Mouse (Mus musculus): ENCODE results near the gene Lyrm1. TPM values are rescaled to one million over a fixed set of nuclear protein-coding genes. Genes with fewer than 3 reads are reported as not detected.

The Lyrm1 gene
- total RNA-seq, 2 experiments from 2014 or later, result 3.8 to 19.4 TPM

DNA sequence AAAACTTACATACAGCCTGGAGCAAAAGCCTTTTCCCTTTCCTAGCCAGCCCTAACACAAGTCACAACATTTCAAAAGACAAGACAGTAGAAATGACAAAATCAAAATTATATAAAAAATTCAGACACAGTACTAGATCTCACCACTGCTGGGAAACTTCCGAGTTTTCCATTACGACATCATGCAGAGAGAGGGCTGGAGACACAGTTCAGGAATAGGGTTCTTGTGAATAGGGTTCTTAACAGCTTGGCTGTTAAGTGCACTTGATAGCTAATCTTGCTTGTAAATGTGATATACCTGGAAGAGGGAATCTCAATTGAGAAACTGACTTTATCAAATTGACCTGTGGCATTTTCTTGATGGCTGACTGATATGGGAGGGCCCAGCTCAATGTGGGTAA is 14.4 kb upstream of the Lyrm1 start:
- ATAC-seq (replicated peaks; ENCODE audit: poor library complexity, severe bottlenecking), result no peak

DNA sequence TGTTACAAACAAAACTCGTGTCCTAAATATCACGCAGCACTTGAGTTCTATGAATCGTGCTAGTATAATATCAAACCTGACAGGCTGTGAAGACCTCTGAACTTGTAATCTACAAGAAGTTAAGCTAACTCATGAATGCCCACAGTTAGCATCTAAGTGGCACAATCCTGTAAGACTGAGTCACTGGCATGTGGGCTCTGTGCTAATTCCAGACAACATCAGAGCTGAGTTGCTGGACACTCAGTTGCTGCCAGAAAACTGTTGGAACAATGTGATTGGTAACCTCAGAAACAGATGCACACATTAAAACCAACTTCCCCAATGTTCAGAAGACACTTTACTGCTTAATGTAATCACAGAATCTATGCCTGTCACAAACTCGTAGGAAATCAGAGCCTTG is 7.8 kb upstream of the Lyrm1 start:
- peak; percentile 52; the same call in 1 of the 2 replicates for ATAC-seq (replicated peaks; ENCODE audit: poor library complexity, severe bottlenecking)

DNA sequence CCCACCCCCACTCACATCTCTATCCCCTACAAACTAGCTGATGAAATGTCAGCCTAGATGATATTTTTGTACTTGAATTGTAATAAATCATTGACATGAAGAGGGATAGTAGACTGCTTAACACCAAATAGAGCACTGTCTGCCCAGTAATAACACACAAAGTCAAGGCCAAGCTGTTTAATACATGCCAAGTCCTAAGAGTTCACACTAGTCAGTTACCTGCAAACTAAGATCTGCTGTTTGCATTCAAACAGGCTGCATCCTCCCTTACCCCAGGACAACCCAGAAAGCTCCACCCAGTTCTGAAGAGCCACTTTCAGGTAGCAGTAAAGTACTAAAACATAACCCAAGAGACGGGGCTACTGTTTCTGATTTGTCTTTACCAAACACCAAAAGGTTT is 3.5 kb upstream of the Lyrm1 start:
- no peak for ATAC-seq (replicated peaks; ENCODE audit: poor library complexity, severe bottlenecking)

- ATAC-seq (replicated peaks; ENCODE audit: poor library complexity, severe bottlenecking), result no peak
Measured at GRCm38 (mm10) chr7:119892742-119893141, 2.9 kb upstream of the Lyrm1 start.

- ATAC-seq (replicated peaks; ENCODE audit: poor library complexity, severe bottlenecking), result no peak
Measured at GRCm38 (mm10) chr7:119894818-119895544, 680 bp upstream of the Lyrm1 start.

DNA sequence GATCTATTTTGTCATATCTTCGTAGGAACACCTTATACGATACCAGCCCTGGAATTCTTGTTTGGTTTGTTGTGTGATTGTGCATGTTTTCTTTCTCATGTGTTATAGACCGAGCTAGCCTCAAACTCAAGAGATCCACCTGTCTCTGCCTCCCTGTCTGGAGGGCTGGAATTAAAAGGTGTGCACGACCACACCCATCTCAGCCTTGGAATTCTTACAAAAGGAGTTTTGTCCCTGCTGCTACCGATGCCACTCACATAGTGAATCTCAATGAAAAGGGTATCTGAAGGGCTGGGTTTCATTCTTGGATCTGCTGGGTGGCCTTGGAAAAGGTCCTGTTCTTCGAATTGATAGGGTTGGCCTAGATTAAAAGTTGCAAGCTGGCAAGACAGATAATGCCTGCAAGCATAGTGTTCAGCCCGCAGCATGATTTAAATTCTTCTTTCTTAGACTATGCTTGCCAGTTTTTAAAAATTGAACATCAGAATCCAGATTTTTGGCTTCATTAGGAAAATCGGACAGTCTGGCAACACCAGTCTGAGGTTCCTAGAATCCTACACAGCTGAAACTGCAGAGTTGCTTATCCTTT is 2.0 kb downstream of the Lyrm1 start:
- ATAC-seq (replicated peaks; ENCODE audit: poor library complexity, severe bottlenecking), result no peak

GRCm38 (mm10) chr7:119898247-119898856 is 2.7 kb downstream of the Lyrm1 start:
- no peak for ATAC-seq (replicated peaks; ENCODE audit: poor library complexity, severe bottlenecking)

DNA sequence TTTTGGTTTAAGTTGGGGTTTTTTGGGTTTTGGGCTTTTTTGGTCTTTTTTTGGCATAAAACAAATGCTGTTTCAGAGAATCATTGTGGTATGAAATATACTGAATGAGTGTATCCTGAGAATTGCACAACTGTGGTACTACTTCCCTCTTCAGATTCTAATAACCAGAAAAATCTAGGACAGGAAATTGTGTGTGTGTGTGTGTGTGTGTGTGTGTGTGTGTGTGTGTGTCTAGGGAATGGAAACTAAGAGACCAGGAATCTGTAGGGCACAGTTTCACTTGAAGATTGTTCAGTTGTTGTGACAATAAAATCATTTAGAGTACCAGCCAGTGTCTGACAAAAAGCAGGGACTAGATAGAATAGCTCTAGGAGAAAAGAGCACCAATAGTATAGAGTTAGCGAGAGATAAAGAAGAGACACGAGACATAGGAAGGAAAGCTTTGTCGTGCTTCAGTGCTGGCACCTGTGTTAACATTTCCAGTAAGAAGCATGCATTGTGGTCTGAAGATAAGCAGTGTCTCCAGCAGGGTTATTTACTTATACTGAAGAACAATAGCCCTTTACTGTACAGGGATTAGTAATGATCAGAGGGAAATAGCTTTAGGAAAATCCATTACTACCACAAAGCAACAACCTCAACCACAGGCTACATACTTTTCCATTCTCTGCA is 3.9 kb downstream of the Lyrm1 start:
- peak; percentile 42 for ATAC-seq (replicated peaks; ENCODE audit: poor library complexity, severe bottlenecking)

- peak; percentile 93 for ATAC-seq (replicated peaks; ENCODE audit: poor library complexity, severe bottlenecking)
Measured at GRCm38 (mm10) chr7:119906523-119907215, 11.0 kb downstream of the Lyrm1 start.

DNA sequence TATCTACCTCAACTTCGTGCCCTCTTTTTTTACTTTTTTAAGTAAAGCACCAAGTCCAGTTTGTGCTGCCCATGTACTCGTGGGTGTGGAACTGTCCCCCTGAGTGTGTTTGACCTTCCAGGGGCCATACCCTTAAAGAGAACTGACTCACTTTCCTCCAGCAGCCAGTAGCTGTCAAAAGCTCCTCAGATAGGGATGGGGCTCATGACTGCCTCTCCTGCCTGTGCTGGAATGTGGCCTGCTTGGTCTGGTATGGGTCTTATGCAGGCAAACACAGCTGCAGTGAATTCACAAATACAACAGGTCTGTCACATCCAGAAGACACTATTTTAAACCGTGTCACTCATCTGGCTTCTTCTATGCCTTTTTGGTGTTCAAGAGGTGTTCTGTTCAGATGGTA is 16.1 kb downstream of the Lyrm1 start:
- ATAC-seq (replicated peaks; ENCODE audit: poor library complexity, severe bottlenecking), result no peak

- ATAC-seq (replicated peaks; ENCODE audit: poor library complexity, severe bottlenecking), result no peak
Measured at GRCm38 (mm10) chr7:119920457-119920856, 24.8 kb downstream of the Lyrm1 start.

DNA sequence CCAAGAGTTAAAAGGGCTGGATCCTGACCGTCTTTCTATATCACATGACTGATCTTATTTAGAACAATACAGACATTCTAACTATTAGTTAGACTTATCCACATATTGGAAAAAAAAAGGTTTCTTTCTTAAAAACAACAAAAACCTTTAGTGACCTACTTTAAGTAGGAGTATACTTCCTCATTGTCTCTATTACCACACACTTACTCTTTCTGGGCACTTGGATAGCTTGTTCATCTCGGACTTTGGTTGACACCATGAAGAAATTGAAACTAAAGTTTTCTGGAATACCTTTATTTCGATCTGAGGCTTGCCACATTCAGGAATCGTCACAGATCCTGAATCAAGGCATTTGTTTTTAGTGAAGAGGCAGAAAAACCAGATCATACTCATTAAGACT is 25.4 kb downstream of the Lyrm1 start:
- ATAC-seq (replicated peaks; ENCODE audit: poor library complexity, severe bottlenecking), result peak; percentile 52; the same call in 1 of the 2 replicates

DNA sequence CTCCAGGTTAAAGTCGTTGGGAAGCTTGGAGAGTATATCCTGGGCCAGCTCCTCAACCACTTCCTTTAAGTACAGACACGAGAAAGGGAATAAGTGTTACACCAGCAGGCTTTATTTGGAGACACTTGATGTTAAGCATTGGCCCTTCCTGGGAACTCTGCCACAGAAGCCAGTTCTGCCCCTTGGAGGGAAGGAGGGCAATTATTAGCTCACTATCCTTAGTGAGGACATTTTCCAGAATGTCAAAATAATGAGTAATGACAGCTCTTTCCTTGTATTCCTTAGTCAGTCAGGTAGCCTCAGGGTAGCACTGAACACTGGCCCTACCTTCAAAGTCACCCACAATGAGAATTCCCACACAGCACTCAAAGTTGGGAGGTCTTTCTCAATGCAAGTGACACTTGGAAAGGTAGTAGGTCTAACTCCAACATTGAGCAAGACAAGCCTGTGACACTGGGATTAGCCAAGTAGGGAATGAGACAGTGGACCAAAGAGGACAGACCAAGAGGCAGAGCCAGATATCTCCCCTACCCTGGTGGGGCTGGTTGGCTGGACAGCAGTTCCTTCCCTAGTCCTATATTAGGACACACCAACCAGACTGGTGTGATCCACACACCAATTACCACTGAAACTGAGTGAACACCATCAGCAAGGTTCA is 33.3 kb downstream of the Lyrm1 start:
- ATAC-seq (replicated peaks; ENCODE audit: poor library complexity, severe bottlenecking), result no peak

DNA sequence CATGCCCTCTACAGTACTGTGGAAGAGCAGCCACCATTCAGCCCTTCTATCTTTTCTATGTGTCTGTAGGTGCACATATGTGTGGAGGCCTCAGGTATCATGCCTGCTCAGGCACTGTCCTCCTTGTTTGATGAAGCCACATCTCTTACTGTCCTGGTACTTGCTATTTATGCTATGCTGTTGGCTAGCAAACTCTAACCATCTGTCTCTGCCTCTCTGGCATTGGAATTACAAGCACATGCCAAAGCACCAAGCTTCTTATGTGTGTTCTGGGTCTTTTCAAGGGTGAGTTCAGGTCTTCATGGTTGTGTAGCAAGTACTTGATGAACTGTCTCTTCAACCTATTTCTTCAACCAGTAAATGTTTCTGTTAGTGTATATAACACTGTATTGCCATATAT is 40.7 kb downstream of the Lyrm1 start:
- ATAC-seq (replicated peaks; ENCODE audit: poor library complexity, severe bottlenecking), result no peak

DNA sequence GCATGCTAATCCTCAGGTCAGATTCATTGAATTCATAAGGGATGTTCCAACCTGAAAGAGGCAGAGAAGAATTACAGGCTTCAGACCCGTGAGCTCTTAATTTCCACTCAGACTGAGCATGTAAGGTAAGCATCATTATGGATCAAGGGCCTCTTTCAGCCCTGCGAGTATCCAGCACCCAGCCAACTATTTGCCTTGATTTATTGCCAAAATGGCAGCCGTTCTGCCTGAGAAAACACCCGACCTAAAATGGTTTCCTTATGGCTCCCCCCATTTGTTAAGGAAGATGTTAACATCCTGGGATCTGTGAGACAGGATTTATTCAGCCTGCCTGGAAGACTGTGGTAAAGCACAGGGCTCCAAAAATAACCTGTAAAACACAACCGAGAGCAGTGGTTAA is 41.4 kb downstream of the Lyrm1 start:
- no peak for ATAC-seq (replicated peaks; ENCODE audit: poor library complexity, severe bottlenecking)

GRCm38 (mm10) chr7:119941569-119941968 is 45.9 kb downstream of the Lyrm1 start:
- ATAC-seq (replicated peaks; ENCODE audit: poor library complexity, severe bottlenecking), result no peak

DNA sequence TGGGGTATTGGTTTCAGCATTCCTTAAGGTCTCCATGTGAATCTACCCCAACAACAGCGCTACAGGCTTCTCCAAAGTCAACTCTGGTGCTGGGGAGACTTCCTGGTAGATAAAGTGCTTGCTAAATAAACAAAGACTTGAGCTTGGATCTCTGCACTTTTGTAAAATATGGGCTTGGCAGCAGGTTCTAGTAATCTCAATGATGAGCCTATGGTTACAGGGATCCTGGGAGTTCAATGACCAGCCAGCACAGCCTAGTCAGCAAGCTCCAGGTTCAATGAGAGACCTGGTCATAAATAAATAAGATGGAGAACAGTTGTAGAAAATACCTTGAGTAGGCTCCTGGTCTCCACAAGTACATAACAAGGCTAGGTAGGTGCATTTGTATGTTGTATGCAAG is 58.4 kb downstream of the Lyrm1 start:
- no peak for ATAC-seq (replicated peaks; ENCODE audit: poor library complexity, severe bottlenecking)

GRCm38 (mm10) chr7:119957421-119957820 is 61.8 kb downstream of the Lyrm1 start:
- ATAC-seq (replicated peaks; ENCODE audit: poor library complexity, severe bottlenecking), result no peak

- ATAC-seq (replicated peaks; ENCODE audit: poor library complexity, severe bottlenecking), result no peak
Measured at GRCm38 (mm10) chr7:119959091-119959490, 63.4 kb downstream of the Lyrm1 start.

DNA sequence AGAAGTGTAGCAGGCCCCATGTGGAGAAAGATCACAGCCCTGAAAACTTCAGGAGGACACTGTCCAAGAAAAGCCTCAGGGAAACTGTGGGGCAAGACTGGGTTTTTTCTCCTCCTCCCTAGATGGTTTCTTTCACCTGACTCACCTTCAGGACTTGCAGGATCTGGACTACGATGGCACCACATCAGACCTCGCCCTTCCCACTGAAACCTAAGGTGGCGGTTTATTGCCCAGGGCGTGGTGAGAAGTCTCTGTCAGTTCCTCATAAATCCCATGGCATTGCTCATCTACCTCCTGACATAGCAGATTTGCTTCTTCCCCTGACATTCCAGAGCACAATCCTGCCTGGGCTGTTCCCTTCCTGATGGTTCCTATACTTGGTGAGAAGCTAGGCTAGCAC is 63.8 kb downstream of the Lyrm1 start:
- no peak for ATAC-seq (replicated peaks; ENCODE audit: poor library complexity, severe bottlenecking)
